Comparison of ENCODE assay signal across 9 mouse cellular contexts in the genomic region with DNA sequence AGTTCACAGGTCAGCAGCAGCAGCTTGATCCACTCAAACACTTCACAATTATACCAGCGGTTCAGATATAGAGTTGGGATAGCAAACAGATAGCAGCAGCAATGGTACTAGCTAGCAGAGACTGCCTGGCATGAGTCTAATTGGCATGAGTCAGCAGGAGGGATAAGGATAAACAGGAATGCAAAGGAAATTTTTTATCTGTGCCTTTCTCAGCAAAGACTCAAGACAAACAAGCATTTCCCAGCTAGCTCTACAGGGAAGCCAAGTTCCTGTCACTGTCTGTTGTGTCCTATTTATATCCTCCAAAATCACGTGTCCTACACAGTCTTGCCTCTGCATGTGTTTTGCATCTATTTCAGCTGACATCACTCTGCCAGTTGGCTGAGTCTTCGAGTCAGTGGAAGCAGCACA.
A peak's percentile ranks its signal among the peaks of the same experiment; 100 is the strongest.
DNase-seq lines count a peak whose midpoint lies in the region; ATAC-seq lines count a peak whose summit lies in the region.
"Had no signal": no experiment of that assay in that cellular context is flagged by ENCODE, and none has a peak within 500 bp of the region (broad histone marks: within the 10 kb centered on the region; RNA-seq: fewer than 3 reads in every experiment).

No protein-coding gene starts in this region.

- H3K27ac ChIP-seq in lung, embryonic 15.5 days = peak overlapping the region; percentile 5
- H3K27ac ChIP-seq: liver, embryonic 13.5 days had no signal

- no peaks in the 10 kb centered on the region for H3K36me3 ChIP-seq in lung, embryonic 15.5 days
- H3K36me3 ChIP-seq: liver, embryonic 13.5 days had no signal

- peak; percentile 92; the same call in 1 of the 2 replicates for ATAC-seq in lung, embryonic 15.5 days (ENCODE audit: borderline replicate concordance, extremely low read depth, low FRiP score, low TSS enrichment)

- H3K4me2 ChIP-seq in lung, embryonic 15.5 days = no peak overlapping the region
- H3K4me2 ChIP-seq: liver, embryonic 13.5 days had no signal

- no peak overlapping the region for H3K4me3 ChIP-seq in lung, embryonic 15.5 days
- H3K4me3 ChIP-seq: liver, embryonic 13.5 days had no signal

- peak; percentile 1 for DNase-seq in cerebellum, adult 9-11 months
- no peak for DNase-seq in cerebellum, adult 18-20 months
- peak; percentile 50 for DNase-seq in right cerebral cortex, adult 18-20 months
- DNase-seq in right cerebral cortex, postnatal 14 days = no peak
- peak; percentile 11 for DNase-seq in kidney, adult 11 months
- no peak for DNase-seq in T-cell, adult 2 months (ENCODE audit: low spot score)
- no peak for DNase-seq in cerebellum, postnatal 25 days
- DNase-seq: liver, embryonic 13.5 days had no signal

- WGBS in lung, embryonic 15.5 days = 26% methylated on average over 3 of the region's 3 CpGs

- H3K4me1 ChIP-seq in lung, embryonic 15.5 days = no peaks in the 10 kb centered on the region
- H3K4me1 ChIP-seq: liver, embryonic 13.5 days had no signal

- H3K9ac ChIP-seq in lung, embryonic 15.5 days = no peak overlapping the region
- H3K9ac ChIP-seq: liver, embryonic 13.5 days had no signal

- H3K9me3 ChIP-seq in lung, embryonic 15.5 days = no peaks in the 10 kb centered on the region
- H3K9me3 ChIP-seq: liver, embryonic 13.5 days had no signal

- H3K27me3 ChIP-seq in lung, embryonic 15.5 days = no peaks in the 10 kb centered on the region
- H3K27me3 ChIP-seq: liver, embryonic 13.5 days had no signal

Comparison
In these comparisons a context has a peak if more than half of its experiments do, and no peak if none do; other contexts are left out.
1. DNase-seq: peak in cerebellum, adult 9-11 months (single experiment), right cerebral cortex, adult 18-20 months (single experiment) and kidney, adult 11 months (single experiment); none in cerebellum, adult 18-20 months (0 of 2), right cerebral cortex, postnatal 14 days (single experiment), T-cell, adult 2 months (single experiment) and cerebellum, postnatal 25 days (0 of 2).